Mouse (Mus musculus): ENCODE results near the gene Tmem131l.
A peak's percentile ranks its signal among the peaks of the same experiment; 100 is the strongest.
"Not testable (repeated sequence)": the region's sequence is repeated elsewhere in the genome, so short reads cannot be mapped to it uniquely, and the experiment has no call there.

The Tmem131l gene

DNA sequence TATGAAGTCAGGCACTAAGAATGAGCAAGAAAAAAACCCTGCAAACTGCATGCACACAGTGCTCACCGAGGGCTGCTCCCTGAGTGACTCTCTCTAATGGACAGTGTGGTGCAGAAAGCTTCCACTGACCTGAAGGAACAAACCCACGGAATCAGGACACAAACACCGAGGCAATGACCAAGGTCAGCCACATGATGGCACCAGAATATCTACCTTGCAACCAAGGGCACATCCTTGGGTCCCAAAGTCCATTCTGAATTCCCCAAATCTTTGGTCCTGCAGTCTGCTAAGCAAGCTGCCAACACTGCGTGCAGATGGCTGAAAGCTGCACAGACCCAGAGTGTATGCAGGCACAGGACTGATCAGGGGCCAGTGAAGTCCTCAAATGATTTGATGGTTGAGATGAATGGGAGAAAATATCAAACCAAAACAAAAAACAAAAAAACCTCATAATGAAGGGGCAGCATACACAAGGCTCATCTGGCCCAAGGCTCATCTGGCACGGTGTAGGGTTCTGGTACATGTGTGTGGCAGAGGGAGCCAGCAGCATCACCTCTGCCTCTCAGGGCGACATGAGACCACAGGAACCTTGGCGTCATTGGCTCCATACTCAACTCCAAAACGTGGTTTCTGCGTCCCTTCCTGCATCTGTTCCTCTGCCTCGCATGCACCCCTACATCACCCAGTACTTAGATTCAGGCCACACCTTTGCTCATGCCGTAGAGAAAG, 124.0 kb downstream of the Tmem131l start:
- DNase-seq (ENCODE audit: low read depth, low spot score): peak; percentile 86

DNA sequence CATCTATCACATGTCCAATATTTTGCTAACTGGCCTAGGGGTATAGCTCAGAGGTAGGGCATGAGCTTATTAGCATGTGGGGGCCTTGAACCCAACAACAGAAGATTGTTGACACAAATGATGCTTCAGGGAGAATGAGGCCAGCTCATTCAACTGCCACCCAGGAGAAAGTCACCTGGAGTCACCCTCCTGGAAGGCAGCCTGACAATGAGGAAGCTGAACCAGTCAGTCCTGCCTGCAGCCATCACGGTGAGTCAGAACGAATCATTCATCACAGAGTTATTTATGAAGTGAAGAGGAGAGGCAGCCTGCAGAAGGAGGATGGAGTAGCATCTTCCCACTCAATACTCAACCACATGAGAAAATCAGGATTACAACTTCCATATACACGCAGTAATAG, 124.9 kb downstream of the Tmem131l start:
- DNase-seq (ENCODE audit: low read depth, low spot score): peak; percentile 81

DNA sequence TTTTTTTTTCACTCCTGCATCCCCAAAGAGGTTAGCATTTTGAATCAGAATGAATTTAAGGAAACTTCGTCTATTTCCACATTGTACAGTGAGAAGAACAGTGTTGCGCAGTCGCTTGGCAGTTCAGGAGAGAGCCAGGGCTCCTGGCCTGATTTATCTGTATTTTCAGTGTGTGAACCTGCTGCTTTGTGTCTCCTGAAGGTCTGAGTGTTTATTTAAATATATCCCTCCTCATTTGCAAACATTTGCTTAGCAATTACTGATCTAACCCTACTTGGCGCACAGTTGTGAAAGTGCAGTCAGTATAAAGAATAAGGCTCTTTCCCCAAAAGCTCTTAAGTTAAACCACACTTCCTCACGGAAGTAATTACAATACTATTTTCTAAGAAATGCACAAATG, 129.3 kb downstream of the Tmem131l start:
- DNase-seq (ENCODE audit: low read depth, low spot score): no peak

DNA sequence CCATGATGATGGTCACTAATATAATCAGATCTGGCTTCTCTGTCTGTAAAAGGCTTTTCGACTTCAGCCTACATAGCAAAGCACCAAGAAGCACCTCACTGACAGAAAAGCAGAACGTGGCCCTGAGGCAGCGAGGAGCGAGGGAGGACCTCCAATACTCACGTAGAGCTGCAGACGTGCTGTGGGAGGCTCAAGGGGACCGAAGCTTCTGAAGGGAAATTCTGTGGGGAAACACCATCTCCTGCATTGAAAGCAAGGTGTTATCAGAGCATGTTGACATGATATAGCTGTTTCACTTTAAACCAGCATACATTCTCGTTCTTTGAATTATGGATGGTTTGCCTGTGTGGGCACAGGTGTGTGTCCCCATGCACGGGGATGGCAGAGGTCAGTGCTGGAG, 133.8 kb downstream of the Tmem131l start:
- DNase-seq (ENCODE audit: low read depth, low spot score): no peak

DNA sequence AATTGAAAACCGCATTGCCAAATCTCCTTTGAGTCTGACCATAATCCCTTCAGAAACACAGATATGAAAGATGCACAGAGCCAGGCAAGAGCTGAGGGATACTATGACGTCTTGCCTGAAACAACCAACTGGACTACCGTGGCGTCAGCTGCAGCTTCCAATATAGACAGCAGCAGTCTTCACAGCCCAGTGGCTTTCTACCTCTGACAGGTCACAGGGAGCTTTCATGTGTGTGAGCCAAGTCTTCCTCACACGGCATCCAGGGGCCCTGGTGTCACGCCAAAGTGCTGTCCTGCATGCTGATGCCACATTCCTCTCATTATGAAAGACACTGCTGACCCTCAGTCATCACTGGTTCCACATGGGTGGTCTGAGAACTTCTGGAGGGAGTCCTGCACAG, 134.8 kb downstream of the Tmem131l start:
- DNase-seq (ENCODE audit: low read depth, low spot score): no peak

DNA sequence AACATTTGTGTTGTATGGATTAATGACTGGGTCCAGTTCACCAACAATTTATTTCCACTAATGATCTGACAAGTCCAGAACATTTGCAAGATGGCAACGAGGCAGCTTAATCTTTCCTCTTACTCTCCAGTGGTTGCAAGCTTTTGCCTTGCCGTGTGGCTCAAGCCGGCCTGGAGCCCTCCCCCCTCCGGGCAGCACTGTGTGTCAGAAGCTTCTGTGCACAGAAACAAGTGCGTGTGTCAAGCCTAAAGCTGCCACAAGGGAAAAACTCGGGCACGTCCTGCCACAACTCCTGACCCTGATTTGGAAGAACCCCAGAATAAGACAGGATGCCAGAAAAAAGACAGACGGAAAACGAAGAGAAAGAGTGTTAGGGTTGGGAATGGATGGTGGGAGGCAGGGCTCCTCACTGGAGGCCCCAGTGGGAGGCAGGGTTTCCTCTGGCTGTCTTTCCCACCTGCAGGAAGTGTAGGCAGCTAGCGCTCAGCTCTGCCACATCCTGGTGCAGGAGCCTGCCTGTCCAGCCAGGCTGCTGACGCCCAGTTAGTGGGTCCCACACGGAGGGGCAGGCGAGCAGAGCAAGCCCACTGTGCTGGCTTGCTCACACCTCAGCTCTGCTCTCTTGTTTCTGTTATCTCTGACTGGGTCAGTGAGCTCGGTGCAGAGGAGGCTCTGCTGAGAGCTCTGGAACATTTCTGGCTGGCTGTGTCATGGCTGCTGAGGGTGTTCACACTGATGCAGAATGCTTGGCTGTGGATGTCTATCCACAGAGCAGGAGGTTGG, 135.6 kb downstream of the Tmem131l start:
- no peak for DNase-seq (ENCODE audit: low read depth, low spot score)

DNA sequence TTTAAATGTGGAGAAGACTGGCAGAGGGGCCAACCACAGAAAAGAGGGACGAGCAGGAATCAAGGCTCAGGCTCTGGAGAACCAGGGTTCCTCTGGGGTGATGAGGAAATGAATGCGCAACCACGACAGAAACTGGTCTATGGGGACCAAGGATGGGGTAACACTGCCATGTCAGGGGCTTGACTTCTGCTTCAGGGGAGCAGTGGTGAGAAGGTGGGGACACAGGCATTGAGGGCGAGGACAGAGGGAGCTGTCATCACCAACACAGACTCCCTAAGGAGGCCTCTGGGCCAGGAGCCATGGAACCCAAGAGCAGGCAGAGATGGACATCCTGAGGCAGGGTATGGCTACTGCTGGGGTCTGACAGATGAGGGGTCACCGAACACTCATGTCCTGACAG, 137.0 kb downstream of the Tmem131l start:
- DNase-seq (ENCODE audit: low read depth, low spot score): no peak

DNA sequence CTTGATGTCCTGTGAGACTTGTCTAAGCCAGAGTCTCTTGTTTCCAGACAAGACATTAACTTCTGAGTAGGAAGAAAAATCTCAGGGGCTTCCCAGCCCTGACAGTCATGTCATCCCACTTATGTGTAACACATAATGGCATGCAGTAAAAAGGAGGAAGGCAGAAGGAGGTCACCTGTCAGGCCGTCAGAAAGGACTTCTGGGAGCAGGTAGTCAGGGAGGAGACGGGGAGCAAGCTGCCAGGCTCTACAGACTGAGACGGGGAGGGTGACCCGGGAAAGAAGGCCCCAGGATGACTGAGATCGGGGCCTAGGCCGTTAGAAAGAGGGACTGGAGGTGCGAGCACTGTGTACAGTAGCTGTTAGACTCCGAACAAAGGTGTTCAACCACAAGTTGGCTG, 137.5 kb downstream of the Tmem131l start:
- no peak for DNase-seq (ENCODE audit: low read depth, low spot score)

DNA sequence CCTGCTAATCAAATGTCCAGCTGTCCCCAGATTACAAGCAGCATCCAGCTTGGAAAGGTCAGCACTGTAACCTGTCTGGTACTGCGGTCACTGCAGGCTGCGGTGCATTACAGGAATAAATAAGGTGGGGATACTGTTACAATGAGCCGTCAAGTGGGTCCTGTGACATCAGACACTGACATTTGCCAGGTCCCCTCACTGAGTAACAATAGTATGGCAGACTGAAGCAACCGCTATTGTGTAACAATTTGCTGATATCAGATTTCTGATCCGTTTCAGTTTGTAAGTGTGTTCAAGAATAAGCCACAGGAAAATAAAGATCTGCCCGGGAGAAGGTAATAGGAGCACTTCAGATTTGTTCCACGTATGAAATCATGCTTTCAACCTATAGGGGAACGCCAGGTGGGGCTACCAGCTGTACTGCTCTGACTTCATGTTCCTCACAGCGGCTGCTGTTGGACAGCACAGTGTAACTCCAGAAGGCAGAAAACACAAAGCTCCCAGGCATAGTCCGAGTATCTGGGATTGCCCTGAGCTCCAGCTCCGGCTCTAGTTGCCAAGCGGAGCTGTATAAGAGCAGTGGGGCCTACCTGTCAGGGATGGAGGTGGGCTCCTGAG, 139.1 kb downstream of the Tmem131l start:
- no peak for DNase-seq (ENCODE audit: low read depth, low spot score)

DNA sequence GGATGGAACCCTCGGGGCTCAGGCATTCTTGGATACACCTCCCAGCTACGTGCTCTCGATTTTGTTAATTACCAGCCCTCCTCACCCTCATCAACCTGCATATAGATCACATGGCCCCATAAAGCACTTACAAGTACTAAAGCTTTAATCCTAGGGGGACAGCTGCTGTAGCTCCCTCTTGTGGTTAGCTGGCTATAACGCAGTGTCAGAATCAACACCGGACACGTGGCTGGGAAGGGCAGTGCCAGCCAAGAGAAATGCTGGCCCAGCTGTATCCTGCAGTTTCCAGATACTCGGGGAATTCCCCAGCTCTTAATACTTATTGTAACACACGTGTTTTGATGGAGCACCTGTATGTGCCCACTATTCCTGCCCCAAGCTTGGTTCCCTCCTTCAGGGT, 140.4 kb downstream of the Tmem131l start:
- DNase-seq (ENCODE audit: low read depth, low spot score): peak; percentile 80

DNA sequence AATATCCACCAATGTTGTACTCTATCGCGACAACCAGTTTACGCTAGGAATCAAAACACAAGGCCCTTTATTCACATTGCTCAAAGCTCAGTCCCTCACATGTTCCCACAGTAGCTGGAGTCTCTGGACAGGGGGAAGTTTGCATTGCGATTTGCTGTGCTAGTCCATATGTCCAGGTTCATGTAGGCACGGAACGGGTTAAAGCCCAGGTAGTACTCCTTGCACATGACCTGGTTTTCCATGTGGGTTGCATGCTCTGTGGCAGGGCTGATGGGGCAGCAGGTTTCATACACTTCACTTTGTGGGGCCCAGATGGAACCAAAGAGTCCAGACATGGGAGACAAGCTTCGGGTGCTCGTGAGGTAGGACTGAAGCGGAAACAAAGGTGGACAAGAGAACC, 141.7 kb downstream of the Tmem131l start:
- no peak for DNase-seq (ENCODE audit: low read depth, low spot score)

DNA sequence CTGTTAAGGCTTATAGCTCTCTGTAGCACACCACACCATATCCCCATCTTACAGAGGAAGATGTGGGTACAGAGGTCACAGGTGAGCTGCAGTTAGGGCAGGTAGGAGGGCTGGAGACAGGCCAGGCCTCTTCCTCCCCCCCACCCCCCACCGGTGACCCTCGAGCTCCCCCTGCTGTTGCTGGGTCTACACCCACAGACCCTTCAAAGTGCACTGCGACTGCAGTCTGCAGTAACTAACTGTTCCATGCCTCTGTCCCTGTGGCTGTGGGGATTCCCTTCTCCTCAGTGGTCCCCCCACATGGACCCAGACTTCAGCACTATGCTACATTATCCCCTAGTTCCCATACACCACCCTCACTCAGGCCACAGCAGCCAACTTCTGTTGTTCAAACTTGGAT, 144.2 kb downstream of the Tmem131l start:
- DNase-seq (ENCODE audit: low read depth, low spot score): no peak

DNA sequence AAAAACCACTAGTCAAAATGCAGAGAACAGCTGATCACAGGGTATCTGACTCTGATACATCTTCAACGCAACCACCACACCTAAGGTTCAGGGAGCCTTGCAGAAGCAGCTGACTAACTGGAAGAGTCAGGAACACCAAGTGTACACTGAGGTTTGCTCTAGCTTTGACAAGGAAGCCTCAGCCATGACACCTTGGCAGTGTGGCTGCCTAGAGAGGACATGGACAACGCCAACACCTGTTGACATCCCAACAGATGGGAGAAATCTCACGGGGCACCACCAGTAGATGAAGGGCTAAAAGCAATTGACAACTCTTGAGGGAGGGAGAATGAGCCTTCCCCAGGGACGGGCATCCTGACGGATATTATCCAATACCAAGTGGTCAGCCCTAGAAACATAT, 144.9 kb downstream of the Tmem131l start:
- DNase-seq (ENCODE audit: low read depth, low spot score): no peak

DNA sequence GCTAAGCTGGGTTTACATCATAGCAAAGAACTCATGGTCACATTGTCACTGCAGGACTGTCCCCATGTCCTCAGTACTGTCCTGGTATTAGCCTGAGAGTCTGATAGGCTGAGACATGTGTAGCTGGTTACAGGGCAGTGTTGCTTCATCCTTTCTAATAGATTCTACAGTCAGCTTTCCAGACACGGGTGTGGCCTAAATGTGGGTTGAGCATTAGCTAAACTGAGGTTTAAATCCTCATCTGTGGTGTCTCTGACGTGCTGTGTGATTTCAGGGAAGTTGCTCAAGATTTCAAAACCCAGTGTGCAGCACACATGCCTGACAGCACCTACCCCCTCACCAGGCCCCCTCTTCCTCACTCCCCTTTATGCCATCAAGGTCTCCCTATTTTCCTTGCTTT, 154.8 kb downstream of the Tmem131l start:
- DNase-seq (ENCODE audit: low read depth, low spot score): peak; percentile 58

DNA sequence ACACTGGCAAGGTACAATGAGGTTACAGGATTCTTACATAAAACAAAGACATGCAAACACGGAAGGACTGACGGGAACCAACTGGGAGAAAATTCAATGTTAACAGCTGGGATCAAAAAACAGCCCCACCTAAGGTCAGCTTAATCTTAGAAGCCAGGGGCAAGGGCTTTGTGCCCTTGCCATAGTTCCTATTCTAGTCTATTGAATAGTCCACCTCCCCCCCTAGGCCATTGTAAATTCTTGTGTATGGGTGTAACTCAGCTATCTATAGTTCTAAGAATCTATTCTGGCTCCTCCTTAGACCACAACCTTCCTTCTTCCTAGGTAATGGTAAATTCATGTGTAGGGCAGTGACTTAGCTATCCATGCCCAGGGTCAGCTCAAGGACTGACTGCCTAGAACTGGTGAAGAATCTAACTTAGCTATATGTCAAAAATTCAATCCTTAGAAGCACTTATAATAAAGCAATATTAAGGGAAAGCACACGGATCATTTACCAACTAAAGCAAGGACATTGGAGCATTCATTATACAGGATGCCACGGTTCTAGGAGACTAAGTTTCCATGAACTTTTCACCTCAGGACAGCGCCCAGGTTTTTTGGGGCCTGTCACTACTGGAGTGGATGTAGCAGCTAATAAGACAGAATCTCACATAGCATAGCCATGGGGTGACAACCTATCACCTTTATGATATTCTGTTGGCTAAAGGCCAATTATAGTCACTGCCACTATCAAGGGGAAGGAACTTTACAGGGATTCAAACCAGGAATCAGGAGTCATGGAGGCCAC, 160.5 kb downstream of the Tmem131l start:
- not testable (repeated sequence) for DNase-seq (ENCODE audit: low read depth, low spot score)

DNA sequence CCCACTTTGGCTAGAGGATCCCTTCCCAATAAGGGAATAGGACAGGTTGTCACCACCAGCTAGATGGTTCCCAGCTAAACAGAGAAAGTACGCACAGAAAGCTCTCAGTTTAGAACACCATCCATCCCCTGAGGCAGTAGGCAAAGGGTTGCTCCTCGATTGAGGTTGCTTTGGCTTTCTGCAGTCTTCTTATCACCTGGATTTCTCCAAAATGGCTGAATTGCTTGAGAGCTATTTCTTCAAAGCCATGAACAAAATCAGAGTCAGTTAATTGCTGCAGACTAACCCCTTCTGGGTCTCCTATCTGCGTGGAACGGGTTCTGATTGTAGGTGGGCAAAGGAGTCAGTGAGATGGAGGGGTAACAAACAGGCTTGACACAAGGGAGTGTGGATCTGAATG, 161.2 kb downstream of the Tmem131l start:
- DNase-seq (ENCODE audit: low read depth, low spot score): no peak

DNA sequence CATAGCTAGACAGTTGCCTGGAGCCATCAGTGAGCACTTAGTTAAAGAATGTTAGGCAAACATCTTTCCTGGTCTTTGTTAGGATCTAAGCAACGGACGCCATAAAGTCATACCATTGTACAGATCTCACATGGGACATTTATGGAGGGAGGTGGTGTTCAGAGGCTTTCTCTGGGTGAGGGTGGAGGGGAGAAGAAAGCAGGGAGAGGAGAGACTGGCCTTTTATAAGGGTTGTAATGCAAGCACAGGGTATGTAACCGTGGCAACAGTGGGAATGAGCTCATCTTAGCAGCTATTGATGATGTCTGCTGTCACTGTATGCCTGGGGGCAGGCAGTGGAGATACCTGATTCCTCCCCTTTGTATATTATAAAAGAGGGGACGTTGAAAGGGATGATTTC, 163.7 kb downstream of the Tmem131l start:
- no peak for DNase-seq (ENCODE audit: low read depth, low spot score)

DNA sequence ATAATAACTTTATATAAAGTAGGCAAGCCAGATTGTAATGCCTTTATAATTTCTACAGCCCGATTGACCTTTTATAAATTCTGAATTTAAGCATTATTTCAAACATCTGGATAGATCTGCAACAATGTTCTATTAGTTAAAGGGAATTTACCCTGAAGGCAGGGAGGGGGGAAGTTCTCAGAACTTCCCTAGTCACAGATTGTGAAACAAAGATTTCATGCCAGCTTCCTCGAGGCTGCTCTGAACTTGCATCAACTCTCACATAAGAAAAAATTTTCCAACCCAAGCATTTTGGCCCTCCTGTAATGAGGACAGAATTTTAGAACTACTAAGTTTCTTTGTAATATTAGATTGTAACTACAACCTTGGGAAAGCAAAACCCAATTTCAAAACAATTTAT, 164.9 kb downstream of the Tmem131l start:
- DNase-seq (ENCODE audit: low read depth, low spot score): peak; percentile 44

DNA sequence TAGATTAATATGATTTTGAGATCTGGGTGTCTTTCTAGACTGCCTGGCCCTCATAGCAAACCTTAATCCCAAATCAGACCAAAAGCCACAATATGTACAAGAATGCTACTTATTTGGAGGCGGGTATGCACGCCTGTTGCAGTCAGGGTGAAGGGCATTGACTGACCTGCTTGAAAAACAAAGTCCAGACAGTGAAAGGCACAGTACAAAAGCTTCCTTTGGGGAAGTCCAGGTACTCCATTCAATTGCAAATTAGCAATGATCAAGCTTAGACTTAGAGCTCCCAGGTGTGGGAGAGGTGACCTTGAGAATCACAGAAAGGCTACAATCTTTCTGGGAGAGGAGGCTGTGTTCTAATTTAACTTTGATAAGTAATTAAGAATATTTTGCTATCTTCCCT, 167.1 kb downstream of the Tmem131l start:
- not testable (repeated sequence) for DNase-seq (ENCODE audit: low read depth, low spot score)

DNA sequence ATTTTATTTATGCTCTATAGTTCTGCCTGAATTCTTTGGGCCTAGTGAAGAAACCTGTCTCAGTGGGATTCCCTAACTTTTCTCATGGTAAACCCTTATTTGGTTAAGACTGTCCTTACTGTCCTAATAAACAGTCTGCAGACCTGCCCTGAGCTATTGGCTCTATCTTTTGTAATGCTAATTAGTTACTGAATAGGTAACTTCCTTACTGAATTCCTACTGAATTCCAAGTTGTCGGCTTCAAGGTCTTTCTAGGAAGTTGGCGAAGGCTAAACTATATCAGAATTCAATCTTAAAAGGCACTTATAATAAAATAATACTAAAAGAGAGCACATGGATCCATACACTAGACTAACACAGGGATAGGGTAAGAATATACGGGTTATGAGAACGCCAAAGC, 168.0 kb downstream of the Tmem131l start:
- DNase-seq (ENCODE audit: low read depth, low spot score): not testable (repeated sequence)

DNA sequence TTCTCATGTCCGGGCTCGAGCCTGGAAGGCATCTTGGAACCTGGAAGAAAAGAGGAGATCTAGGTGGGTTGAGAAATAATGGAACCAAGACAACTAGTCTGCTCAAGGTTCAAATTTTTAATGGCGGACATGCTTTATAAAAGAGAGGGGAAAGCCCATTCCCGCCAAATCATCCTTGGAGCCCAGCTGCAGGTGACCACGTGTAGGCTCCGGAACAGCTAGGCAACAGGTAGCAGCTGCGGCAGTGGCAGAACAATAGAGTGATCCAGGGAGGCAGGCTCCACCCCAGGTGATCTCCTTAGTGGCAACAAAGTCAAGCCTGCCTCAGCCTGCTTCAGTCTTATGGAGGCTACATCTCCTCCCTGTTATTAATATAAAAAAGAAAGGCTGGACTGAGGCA, 168.4 kb downstream of the Tmem131l start:
- DNase-seq (ENCODE audit: low read depth, low spot score): not testable (repeated sequence)

DNA sequence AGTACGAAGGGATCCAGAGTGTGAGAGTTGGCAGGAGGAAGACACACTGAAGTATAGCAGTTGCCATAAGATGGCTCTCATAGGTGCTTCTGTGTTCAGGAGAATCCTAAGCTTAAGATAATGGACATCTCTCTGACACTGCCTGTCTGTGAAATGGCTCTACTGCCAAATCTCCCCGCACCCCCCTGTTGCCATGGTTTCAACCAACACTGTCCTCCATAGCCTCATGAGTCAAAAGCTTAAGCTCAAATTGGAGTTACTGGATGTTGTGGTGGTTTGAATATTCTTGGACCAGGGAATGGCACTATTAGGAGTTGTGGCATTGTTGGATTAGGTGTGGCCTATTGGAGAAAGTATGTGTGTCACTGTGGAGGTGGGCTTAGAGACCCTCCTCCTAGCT, 170.2 kb downstream of the Tmem131l start:
- DNase-seq (ENCODE audit: low read depth, low spot score): peak; percentile 25

Data from 3T3-L1 (cell line).